Mouse (Mus musculus): Measurements from ENCODE around the gene Mov10l1. TPM values are rescaled to one million over a fixed set of nuclear protein-coding genes. Genes with fewer than 3 reads are reported as not detected.

Gene Mov10l1
- polyA plus RNA-seq, 1 experiment from 2014 or later: not detected

DNA sequence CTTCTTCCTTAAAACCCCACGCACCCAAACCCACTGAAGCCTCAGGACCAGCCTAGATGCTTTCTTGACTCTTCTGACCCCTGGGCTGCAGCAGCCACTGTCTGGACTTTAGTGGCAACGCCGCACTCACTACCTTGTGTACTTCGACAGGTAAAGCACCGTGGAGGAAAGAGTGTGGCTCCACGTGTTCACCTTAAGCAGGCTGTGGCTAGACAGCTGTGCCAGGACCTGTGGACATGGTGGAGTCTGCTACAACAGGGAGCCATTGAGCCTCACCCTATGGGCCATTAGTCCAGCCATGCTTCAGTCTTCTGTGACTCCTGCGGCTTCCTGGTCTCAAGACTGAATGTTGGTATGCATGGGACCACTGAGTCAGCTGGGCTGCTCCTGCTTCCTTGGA lies 72.0 kb downstream of the Mov10l1 start:
- H3K4me3 ChIP-seq (ENCODE audit: low read length): no peak overlapping the region
- H3K9me3 ChIP-seq (ENCODE audit: control insufficient read depth, low read length): no peaks in the 10 kb centered on the region
- WGBS: 91% methylated on average over 7 of the region's 7 CpGs
- no peak overlapping the region for H3K27ac ChIP-seq (ENCODE audit: low read depth, low read length)
- no peak overlapping the region for H3K4me2 ChIP-seq (replicated peaks; ENCODE audit: low read depth, low read length)
- ATAC-seq (ENCODE audit: low FRiP score, low TSS enrichment): no peak
- H3K9ac ChIP-seq (ENCODE audit: low read depth, low read length): no peak overlapping the region
- H3K4me1 ChIP-seq (ENCODE audit: control insufficient read depth, insufficient read depth, low read length): no peaks in the 10 kb centered on the region
- H3K27me3 ChIP-seq (ENCODE audit: control insufficient read depth, insufficient read depth, low read length): peaks cover 22% of the 10 kb centered on the region
- H3K36me3 ChIP-seq (ENCODE audit: control insufficient read depth, insufficient read depth, low read length): no peaks in the 10 kb centered on the region

DNA sequence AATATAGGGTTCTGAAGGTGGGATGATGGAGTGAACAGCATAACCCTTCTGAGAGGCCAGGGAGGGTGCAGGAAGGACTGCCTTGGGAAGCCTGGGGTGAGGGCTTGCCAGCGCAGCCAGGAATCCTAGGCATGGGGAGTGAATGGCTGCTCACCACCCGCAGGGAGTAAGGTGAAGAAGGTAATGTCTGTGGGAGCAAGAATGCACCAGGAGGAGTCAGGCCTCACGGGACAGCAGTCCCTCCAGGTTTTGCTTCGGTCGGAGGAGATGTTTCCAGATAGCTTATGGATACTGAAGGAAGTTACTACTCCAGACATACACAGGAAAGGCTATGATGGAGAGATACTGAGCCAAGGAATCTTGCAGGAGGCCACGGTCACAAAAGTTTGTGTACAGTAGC lies 76.0 kb downstream of the Mov10l1 start:
- no peak for ATAC-seq (ENCODE audit: low FRiP score, low TSS enrichment)
- Histone ChIP-seq H3K9ac (ENCODE audit: low read depth, low read length) (no peak overlapping the region), H3K27ac (ENCODE audit: low read depth, low read length) (no peak overlapping the region), H3K27me3 (ENCODE audit: control insufficient read depth, insufficient read depth, low read length) (peaks cover 41% of the 10 kb centered on the region), H3K36me3 (ENCODE audit: control insufficient read depth, insufficient read depth, low read length) (no peaks in the 10 kb centered on the region), H3K4me3 (ENCODE audit: low read length) (peak overlapping the region; percentile 64; the same call in 1 of the 2 replicates), H3K4me1 (ENCODE audit: control insufficient read depth, insufficient read depth, low read length) (no peaks in the 10 kb centered on the region), H3K9me3 (ENCODE audit: control insufficient read depth, low read length) (no peaks in the 10 kb centered on the region), H3K4me2 (replicated peaks; ENCODE audit: low read depth, low read length) (peak overlapping the region; percentile 100)
- 29% methylated on average over 6 of the region's 6 CpGs for WGBS

DNA sequence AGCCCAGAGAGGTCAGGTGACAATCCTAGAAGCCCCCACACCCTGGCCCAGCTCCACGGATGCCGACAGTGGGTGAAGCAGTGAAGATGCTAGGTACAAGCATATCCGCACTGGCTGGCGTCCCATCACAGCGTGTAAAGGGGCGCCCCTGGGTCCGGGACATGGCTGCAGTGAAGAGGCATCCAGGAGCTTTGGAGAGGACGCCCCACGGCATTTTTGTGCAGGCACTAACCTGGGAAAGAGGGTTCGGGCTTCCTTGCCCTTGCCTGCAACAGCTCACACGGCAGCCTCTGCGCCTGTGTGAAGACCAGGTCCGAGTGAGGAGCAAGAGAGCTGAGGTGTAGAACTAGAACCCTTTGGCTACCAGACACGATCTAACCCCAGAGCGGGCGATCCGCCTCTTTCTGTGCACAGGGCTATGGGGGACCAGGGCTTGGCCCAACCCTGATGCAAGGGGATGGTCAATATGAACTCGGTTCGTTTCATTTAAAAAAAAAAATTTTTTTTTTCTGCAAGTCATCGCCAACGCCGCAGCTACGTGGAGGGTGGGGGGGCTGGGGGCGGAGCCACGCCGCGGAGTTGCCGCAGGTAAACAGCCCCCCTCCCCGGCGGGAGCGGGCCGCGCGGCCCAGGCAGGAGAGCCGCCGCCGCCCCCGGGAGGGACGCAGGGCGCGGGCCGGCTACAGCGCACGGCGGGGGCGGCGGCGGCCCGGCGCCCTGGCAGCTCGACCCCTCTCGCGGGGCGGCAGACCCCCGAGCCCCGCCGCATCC lies 76.6 kb downstream of the Mov10l1 start, which contains the start of gene Panx2:
Gene Panx2 (plus strand): TSS at position 574 of the 771 bp plus-strand sequence.
- 1% methylated on average over 48 of the region's 57 CpGs for WGBS

DNA sequence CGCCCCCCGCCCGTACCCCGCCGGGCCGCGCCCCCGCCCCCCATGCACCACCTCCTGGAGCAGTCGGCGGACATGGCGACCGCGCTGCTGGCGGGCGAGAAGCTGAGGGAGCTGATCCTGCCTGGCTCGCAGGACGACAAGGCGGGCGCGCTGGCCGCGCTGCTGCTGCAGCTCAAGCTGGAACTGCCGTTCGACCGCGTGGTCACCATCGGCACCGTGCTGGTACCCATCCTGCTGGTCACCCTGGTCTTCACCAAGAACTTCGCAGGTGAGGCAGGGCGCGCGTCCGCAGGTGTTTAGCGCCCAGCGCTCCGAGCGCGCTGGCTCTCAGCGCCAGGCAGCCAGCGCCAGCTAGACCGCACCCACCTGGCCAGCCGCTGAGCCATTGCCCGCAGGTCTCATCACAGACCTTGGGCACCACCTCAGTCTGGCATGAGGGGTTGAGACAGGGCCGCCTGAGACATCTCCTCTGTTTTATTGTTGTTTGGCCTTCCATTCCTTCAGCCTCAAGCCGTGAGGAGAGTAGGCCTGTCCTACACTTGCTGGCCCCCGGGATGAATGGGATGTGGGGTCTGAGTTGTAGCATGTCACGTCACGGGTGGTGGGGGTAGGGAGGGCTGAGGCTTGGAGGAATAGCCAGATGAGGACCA lies 77.4 kb downstream of the Mov10l1 start:
- peaks cover 41% of the 10 kb centered on the region for H3K27me3 ChIP-seq (ENCODE audit: control insufficient read depth, insufficient read depth, low read length)
- peak; percentile 29; the same call in 1 of the 2 replicates for ATAC-seq (ENCODE audit: low FRiP score, low TSS enrichment)

More for the DNA sequence above, 76.6 kb downstream of the Mov10l1 start, which contains the start of gene Panx2:
- H3K9me3 ChIP-seq (ENCODE audit: control insufficient read depth, low read length): no peaks in the 10 kb centered on the region
- H3K4me3 ChIP-seq (ENCODE audit: low read length): peak within 1 kb of the TSS; percentile 64
- peak; percentile 62; the same call in 1 of the 2 replicates for ATAC-seq (ENCODE audit: low FRiP score, low TSS enrichment)
- H3K4me1 ChIP-seq (ENCODE audit: control insufficient read depth, insufficient read depth, low read length): no peaks in the 10 kb centered on the region
- H3K27ac ChIP-seq (ENCODE audit: low read depth, low read length): no peak within 1 kb of the TSS
- peaks cover 41% of the 10 kb centered on the region for H3K27me3 ChIP-seq (ENCODE audit: control insufficient read depth, insufficient read depth, low read length)
- H3K4me2 ChIP-seq (replicated peaks; ENCODE audit: low read depth, low read length): peak within 1 kb of the TSS; percentile 100
- H3K9ac ChIP-seq (ENCODE audit: low read depth, low read length): peak within 1 kb of the TSS; percentile 73
- H3K36me3 ChIP-seq (ENCODE audit: control insufficient read depth, insufficient read depth, low read length): no peaks in the 10 kb centered on the region

DNA sequence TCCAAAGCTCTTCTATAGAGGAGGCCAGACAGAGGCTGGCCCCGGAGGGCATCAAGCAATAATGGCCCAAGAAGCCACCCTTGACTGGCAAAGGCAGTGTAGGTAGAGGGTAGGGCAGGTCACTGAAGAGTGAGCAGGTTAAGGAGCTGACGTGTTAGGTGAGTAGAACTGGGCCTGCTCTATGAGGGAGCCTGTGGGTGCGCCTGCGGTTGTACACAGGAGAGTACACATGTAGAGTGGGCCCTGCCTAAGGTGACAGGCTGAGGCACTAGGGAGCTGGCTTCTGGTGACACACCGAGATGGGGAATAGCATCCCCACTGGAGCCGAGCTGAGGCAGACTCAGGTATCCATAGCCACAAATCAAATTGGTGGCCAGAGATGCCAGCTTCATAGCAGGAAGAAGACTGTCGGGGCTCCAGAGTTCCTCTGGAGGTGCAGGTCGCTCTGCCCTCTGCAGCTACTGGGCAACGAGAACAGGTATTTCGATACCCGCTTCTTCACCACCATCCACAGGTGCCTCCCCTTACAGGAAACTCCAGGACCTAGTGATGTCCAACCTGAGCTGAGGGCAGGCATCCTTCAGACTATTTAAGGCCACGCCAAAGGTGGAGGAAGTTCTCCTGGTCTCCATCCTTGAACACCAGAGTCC lies 78.2 kb downstream of the Mov10l1 start:
- H3K9ac ChIP-seq (ENCODE audit: low read depth, low read length): no peak overlapping the region
- H3K27me3 ChIP-seq (ENCODE audit: control insufficient read depth, insufficient read depth, low read length): peaks cover 41% of the 10 kb centered on the region
- H3K4me3 ChIP-seq (ENCODE audit: low read length): no peak overlapping the region
- no peaks in the 10 kb centered on the region for H3K9me3 ChIP-seq (ENCODE audit: control insufficient read depth, low read length)
- no peaks in the 10 kb centered on the region for H3K36me3 ChIP-seq (ENCODE audit: control insufficient read depth, insufficient read depth, low read length)
- no peak overlapping the region for H3K4me2 ChIP-seq (replicated peaks; ENCODE audit: low read depth, low read length)
- H3K27ac ChIP-seq (ENCODE audit: low read depth, low read length): no peak overlapping the region
- no peaks in the 10 kb centered on the region for H3K4me1 ChIP-seq (ENCODE audit: control insufficient read depth, insufficient read depth, low read length)
- 0 out of 2 replicates have a peak, but pooled peaks have one; percentile 13 for ATAC-seq (ENCODE audit: low FRiP score, low TSS enrichment)
- WGBS: 86% methylated on average over 12 of the region's 12 CpGs

More for the DNA sequence above, 77.4 kb downstream of the Mov10l1 start:
- WGBS: 1% methylated on average over 34 of the region's 48 CpGs
- peak overlapping the region; percentile 64 for H3K4me3 ChIP-seq (ENCODE audit: low read length)
- peak overlapping the region; percentile 73 for H3K9ac ChIP-seq (ENCODE audit: low read depth, low read length)
- no peak overlapping the region for H3K27ac ChIP-seq (ENCODE audit: low read depth, low read length)
- H3K9me3 ChIP-seq (ENCODE audit: control insufficient read depth, low read length): no peaks in the 10 kb centered on the region
- peak overlapping the region; percentile 100 for H3K4me2 ChIP-seq (replicated peaks; ENCODE audit: low read depth, low read length)
- H3K36me3 ChIP-seq (ENCODE audit: control insufficient read depth, insufficient read depth, low read length): no peaks in the 10 kb centered on the region
- no peaks in the 10 kb centered on the region for H3K4me1 ChIP-seq (ENCODE audit: control insufficient read depth, insufficient read depth, low read length)

DNA sequence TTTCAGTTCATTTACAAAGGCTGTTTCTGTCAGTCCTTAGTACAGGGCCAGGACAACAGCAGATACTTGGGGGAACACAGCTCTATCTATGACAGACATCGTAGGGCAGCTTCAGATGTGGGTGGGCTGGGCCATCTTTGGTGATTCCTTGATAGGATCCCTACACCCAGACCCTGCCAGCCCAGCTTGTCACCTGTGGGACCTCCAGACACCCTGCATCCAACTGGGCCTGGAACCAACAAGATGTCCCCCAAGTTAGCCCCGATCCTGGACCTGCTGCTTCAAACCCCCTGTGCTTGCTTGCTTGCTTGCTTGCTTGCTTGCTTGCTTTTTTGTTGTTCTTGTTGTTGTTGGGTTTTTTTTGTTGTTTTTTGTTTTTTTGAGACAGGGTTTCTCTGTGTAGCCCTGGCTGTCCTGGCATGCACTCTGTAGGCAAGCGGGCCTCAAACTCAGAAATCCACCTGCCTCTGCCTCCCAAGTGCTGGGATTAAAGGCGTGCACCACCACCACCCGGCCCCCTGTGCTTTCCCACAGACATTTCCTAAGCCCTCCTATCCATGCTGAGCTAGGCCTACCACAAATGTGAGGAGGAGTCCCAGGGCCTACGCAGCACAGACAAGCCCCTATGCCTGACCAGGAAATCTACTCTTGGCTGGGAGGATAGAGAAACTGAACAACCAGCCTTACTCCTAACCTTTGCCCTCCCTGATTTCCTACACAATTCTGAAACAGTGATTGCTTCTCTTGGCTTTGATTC lies 79.2 kb downstream of the Mov10l1 start:
- no peak overlapping the region for H3K9ac ChIP-seq (ENCODE audit: low read depth, low read length)
- H3K9me3 ChIP-seq (ENCODE audit: control insufficient read depth, low read length): no peaks in the 10 kb centered on the region
- H3K4me2 ChIP-seq (replicated peaks; ENCODE audit: low read depth, low read length): no peak overlapping the region
- no peak overlapping the region for H3K4me3 ChIP-seq (ENCODE audit: low read length)
- no peaks in the 10 kb centered on the region for H3K4me1 ChIP-seq (ENCODE audit: control insufficient read depth, insufficient read depth, low read length)
- no peaks in the 10 kb centered on the region for H3K36me3 ChIP-seq (ENCODE audit: control insufficient read depth, insufficient read depth, low read length)
- 91% methylated on average over 6 of the region's 6 CpGs for WGBS
- H3K27me3 ChIP-seq (ENCODE audit: control insufficient read depth, insufficient read depth, low read length): peaks cover 50% of the 10 kb centered on the region
- ATAC-seq (ENCODE audit: low FRiP score, low TSS enrichment): no peak
- no peak overlapping the region for H3K27ac ChIP-seq (ENCODE audit: low read depth, low read length)

DNA sequence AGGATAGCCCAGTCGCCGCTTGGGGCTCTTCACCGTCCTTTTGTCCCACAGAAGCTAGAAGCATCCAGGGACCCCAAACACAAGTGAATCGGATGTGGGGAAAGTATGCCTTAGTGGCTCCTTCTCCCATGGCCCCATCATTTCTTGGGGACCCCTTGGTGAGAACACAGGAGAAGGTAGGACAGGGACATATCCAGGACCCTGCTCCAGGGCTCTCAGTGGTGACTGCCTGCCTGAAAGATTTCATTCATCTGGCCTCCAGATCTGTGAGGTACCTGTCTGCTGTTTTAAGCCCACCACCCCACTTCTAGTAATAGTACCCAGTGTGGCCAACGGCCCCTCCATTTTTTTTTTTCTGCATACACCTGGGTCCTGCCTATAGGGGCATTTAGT lies 79.8 kb downstream of the Mov10l1 start:
- no peak overlapping the region for H3K4me3 ChIP-seq (ENCODE audit: low read length)
- H3K9ac ChIP-seq (ENCODE audit: low read depth, low read length): no peak overlapping the region
- peaks cover 54% of the 10 kb centered on the region for H3K27me3 ChIP-seq (ENCODE audit: control insufficient read depth, insufficient read depth, low read length)
- no peak overlapping the region for H3K27ac ChIP-seq (ENCODE audit: low read depth, low read length)
- no peaks in the 10 kb centered on the region for H3K9me3 ChIP-seq (ENCODE audit: control insufficient read depth, low read length)
- H3K36me3 ChIP-seq (ENCODE audit: control insufficient read depth, insufficient read depth, low read length): no peaks in the 10 kb centered on the region
- no peak for ATAC-seq (ENCODE audit: low FRiP score, low TSS enrichment)
- WGBS: 87% methylated on average over 5 of the region's 5 CpGs
- H3K4me1 ChIP-seq (ENCODE audit: control insufficient read depth, insufficient read depth, low read length): no peaks in the 10 kb centered on the region
- no peak overlapping the region for H3K4me2 ChIP-seq (replicated peaks; ENCODE audit: low read depth, low read length)

DNA sequence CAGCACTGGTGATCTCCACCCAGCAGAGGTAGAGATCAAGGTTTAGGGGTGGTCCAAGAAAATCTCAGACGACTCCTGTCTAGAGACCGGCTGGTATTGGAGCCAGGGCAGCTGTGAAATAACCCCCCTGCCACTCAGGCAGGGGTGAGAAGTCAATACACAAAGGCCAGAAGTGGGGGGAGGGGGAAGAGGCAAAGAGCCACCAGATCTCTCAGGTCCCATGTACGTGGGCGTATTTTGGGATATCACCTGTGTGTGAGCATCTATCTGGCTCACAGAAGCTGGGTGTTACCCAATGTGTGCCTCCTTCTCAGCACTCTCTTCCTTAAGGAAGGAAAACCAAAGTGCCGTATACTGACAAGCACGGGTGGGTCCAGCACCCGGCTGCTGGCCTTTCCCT lies 80.3 kb downstream of the Mov10l1 start:
- Histone ChIP-seq H3K4me1 (ENCODE audit: control insufficient read depth, insufficient read depth, low read length) (no peaks in the 10 kb centered on the region), H3K36me3 (ENCODE audit: control insufficient read depth, insufficient read depth, low read length) (no peaks in the 10 kb centered on the region), H3K27me3 (ENCODE audit: control insufficient read depth, insufficient read depth, low read length) (peaks cover 54% of the 10 kb centered on the region), H3K9me3 (ENCODE audit: control insufficient read depth, low read length) (no peaks in the 10 kb centered on the region), H3K9ac (ENCODE audit: low read depth, low read length) (no peak overlapping the region), H3K4me2 (replicated peaks; ENCODE audit: low read depth, low read length) (no peak overlapping the region), H3K4me3 (ENCODE audit: low read length) (no peak overlapping the region), H3K27ac (ENCODE audit: low read depth, low read length) (no peak overlapping the region)
- WGBS: 66% methylated on average over 7 of the region's 7 CpGs
- ATAC-seq (ENCODE audit: low FRiP score, low TSS enrichment): no peak
